Mouse (Mus musculus) heart, adult 18-20 months (tissue): ENCODE results near the gene H13. TPM values are rescaled to one million over a fixed set of nuclear protein-coding genes. Genes with fewer than 3 reads are reported as not detected.

Experiments
- DNase-seq, 2 experiments: peaks; one replicate each; pipeline ENCODE4 v3.0.0; 2021 to 2022; ENCODE audit warnings: mixed read lengths in 1 of 2
- total RNA-seq, 2 experiments: library from RNA; stranded (reverse); gene quantifications; 2 replicates each; pipeline ENCODE4 v1.2.3; 2021

H13 gene
- total RNA-seq, 2 experiments from 2014 or later = 32.7 to 39.6 TPM

DNA sequence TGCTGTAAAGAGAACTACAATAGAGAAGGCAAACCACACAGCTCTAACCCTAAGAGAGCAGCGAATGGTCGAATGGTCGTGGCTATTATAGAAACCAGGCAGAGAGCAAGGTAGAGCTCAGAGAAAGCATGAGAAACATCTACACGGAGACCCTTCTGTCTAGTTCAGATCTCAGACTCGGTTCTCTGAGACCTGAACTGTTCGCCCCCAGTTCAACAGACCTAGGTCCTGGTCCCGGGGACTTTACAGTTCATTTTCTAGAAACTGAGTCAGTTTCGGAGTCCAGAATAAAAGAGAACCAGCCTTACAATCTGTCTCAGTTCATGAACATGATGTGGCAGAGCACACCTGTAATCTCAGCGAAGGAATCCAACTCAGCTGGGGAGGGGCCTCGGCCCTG is 65.2 kb downstream of the H13 start:
- no peak for DNase-seq

DNA sequence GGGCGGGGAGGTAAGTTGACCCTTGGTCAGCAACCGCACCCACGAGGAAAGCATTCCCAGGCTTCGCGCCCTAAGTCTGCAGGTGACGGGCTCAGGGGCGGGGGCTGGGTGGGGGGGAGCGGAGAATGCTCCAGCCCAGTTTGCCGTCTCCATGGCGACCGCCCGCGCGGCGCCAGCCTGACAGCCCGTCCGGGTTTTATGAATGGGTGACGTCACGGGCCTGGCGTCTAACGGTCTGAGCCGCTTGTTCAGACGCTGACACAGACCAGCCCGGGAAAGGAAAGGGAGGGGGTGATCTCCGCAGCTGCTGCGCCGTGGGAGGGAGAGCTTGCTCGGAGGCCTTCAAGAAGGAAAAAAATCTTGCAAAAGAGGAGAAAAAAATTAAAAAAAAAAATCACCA is 65.7 kb downstream of the H13 start:
- DNase-seq = peak; percentile 94 to 97

- peak; percentile 93 to 95 for DNase-seq
These were observed 66.9 kb downstream of the H13 start, which contains the start of gene Id1 for GRCm38 (mm10) chr2:152736090-152736601. Id1 (plus strand) TSS chr2:152736251.

- peak; percentile 44 to 66 for DNase-seq
These were observed 67.5 kb downstream of the H13 start for GRCm38 (mm10) chr2:152736748-152737147.

DNA sequence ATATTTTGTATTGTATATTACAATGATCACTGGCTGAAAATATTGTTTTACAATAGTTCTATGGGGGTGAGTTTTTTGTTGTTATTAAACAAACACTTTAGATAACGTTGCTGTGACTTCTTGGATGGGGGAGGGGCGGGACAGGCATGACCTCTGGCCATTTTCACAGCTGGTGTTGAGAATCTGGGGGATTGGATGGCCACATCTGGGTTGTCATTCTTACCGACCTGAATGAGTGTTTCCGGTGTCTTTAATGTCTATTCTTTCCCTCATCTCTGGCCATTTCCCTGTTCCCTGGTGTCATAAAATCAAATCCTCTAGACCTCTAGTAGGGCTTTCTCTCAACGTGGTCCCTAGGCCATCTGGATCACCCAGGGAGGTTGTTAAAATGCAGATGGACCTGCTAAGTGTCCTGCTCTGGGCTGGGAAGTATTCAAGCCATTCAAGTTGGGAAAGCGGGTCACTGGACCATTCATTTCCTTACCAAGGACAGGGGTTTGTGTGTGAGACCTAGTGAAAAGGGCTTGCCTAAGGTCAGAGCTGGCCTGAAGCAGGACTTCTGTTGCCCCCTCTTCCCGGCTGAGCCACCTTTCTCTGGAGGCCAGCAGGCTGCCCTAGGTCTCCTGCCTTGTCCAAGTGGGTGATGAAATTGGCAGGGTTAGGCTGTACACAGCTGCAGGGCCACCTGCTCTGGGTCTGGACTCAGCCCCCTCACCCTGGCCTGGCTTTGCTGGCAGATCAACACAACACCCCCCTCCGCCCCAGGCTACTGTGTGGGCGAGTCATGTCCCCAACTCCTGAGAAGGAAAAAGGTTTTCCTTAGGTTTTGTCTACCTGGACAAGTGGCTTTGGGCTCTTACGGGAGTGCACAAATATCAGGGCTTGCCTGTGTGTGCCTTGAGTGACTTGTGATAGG is 68.3 kb downstream of the H13 start:
- DNase-seq = peak; percentile 56 to 62

DNA sequence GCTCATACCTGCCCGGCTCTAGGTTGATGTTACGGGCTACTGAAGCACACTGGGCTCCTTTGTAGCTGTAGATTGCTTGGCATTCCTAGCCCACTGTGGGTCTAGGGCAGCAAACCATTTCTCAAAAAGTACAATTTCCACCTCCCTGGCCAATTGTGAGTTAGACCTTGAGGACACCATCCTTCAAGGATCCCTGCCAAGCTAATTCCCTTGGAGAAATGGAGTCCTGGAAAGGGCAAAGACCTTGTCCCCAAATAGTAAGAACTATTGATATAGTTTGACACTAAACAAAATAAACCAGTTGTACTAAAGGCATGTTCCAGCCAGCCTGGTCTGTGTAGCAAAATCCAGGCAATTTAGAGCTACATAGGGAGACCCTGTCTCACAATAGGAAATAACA is 69.1 kb downstream of the H13 start:
- peak in 1 of 2 experiments; percentile 39 for DNase-seq

GRCm38 (mm10) chr2:152739031-152739841 is 70.0 kb downstream of the H13 start:
- peak; percentile 88 to 93 for DNase-seq

- DNase-seq = peak in 1 of 2 experiments; percentile 56
These were observed 70.6 kb downstream of the H13 start for GRCm38 (mm10) chr2:152739842-152740260.

GRCm38 (mm10) chr2:152740490-152740889 is 71.2 kb downstream of the H13 start:
- peak in 1 of 2 experiments; percentile 22 for DNase-seq

- DNase-seq = peak; percentile 77 to 81
These were observed 72.1 kb downstream of the H13 start for GRCm38 (mm10) chr2:152741153-152742041.

DNA sequence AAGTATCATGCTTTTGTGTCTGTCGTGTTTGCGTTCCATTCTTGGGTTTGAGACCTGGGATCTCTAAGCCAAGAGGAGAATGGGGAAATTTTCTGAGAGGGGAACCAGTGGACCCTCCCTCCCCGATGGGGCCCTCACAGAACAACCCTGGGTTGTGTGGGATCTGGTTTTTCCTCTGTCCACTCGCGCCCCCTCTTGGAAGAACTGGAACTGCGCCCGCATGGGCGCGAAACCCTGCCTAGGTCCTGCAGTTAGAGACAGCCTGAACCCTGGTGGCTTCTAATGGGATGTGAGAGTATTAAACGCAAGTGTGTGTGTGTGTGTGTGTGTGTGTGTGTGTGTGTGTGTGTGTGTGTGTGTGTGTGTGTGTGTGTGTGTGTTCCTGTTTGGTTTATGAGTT is 73.2 kb downstream of the H13 start:
- DNase-seq = peak; percentile 67 to 82

- peak in 1 of 2 experiments; percentile 51 for DNase-seq
These were observed 84.9 kb downstream of the H13 start, which contains the start of gene Cox4i2 for GRCm38 (mm10) chr2:152753944-152754711. Cox4i2 (plus strand) TSS chr2:152754173.

GRCm38 (mm10) chr2:152756474-152757393 is 87.5 kb downstream of the H13 start:
- no peak for DNase-seq

DNA sequence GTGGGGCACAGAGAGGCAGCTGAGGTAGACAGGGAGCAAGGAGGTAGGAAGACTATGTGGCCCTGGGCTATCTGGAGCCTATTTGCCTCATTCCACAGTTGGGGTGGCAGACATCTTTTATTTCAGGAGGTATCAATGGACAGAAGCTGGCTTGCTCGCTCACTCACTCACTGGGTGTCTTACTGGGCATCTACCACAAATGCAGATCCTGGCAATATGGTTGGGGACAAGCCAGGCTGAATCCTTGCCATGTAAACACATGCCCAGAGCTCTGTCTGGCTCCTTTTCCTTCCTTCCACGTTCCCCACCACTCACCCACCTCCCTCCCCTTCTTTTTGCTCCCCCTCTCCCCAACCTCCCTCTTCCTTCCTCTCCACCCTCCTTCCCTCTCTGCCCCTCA is 88.2 kb downstream of the H13 start:
- no peak for DNase-seq

Other genes with a start within 250 kb of the H13 start
- not detected for gene Defb23, start 204.8 kb upstream of the H13 start, total RNA-seq
- gene Defb20, start 192.4 kb upstream of the H13 start, total RNA-seq = not detected
- not detected for gene Defb22, start 179.3 kb upstream of the H13 start, total RNA-seq
- not detected for gene Defb26, start 157.8 kb upstream of the H13 start, total RNA-seq
- gene Defb28, start 151.2 kb upstream of the H13 start, total RNA-seq = not detected
- not detected for gene Defb29, start 129.4 kb upstream of the H13 start, total RNA-seq
- not detected for gene Gm17416, start 100.1 kb upstream of the H13 start, total RNA-seq
- not detected for gene Defb21, start 96.7 kb upstream of the H13 start, total RNA-seq
- not detected for gene Defb19, start 89.1 kb upstream of the H13 start, total RNA-seq
- gene Defb45, start 70.1 kb upstream of the H13 start, total RNA-seq = not detected
- not detected for gene Defb36, start 65.1 kb upstream of the H13 start, total RNA-seq
- gene Defb25, start 46.4 kb upstream of the H13 start, total RNA-seq = not detected
- 1 to 10 TPM; 3.3 to 4.7 TPM for gene Rem1, start 42.5 kb upstream of the H13 start, total RNA-seq
- 10 to 100 TPM; 15.8 to 16.4 TPM for gene Mcts2, start 17.6 kb downstream of the H13 start, total RNA-seq
- 10 to 100 TPM; 63.7 to 75.1 TPM for gene Id1, start 66.8 kb downstream of the H13 start, total RNA-seq
- 10 to 100 TPM; 11.9 to 15.2 TPM for gene Cox4i2, start 84.7 kb downstream of the H13 start, total RNA-seq
- 100 to 1,000 TPM in 1 of 2 experiments, 10 to 100 TPM in 1; 77.8 to 111 TPM for gene Bcl2l1, start 162.3 kb downstream of the H13 start, total RNA-seq
- gene Tpx2, start 178.5 kb downstream of the H13 start, total RNA-seq = 1 to 10 TPM in 1 of 2 experiments, under 1 TPM in 1; 0.90 to 1.0 TPM
- under 1 TPM in 1 of 2 experiments, not detected in 1; 0.13 TPM for gene Mylk2, start 241.9 kb downstream of the H13 start, total RNA-seq